13 mouse cellular contexts compared by ENCODE assay signal in genomic region chr9:30950592-30950991, GRCm38 (mm10). TPM values are rescaled to one million over a fixed set of nuclear protein-coding genes. Genes with fewer than 3 reads are reported as not detected.
DNase-seq lines count a peak whose midpoint lies in the region; ATAC-seq and TF ChIP-seq lines count a peak whose summit lies in the region.
"Had no signal": no experiment of that assay in that cellular context is flagged by ENCODE, and none has a peak within 500 bp of the region (broad histone marks: within the 10 kb centered on the region; RNA-seq: fewer than 3 reads in every experiment).

No protein-coding gene starts in this region.

- H3K27me3 ChIP-seq in forebrain, postnatal 0 days (ENCODE audit: insufficient read depth, low read length), result no peaks in the 10 kb centered on the region
- H3K27me3 ChIP-seq in forebrain, embryonic 16.5 days (replicated peaks; ENCODE audit: control insufficient read depth, insufficient read depth, low read length), result no peaks in the 10 kb centered on the region
- peaks cover 9% of the 10 kb centered on the region; the same call in 1 of the 2 replicates for H3K27me3 ChIP-seq in limb, embryonic 14.5 days (ENCODE audit: control insufficient read depth, insufficient read depth, low read length)
- peaks cover 27% of the 10 kb centered on the region for H3K27me3 ChIP-seq in limb, embryonic 10.5 days (ENCODE audit: low read depth, poor library complexity, severe bottlenecking)
- H3K27me3 ChIP-seq in lung, postnatal 0 days (replicated peaks; ENCODE audit: insufficient read depth, low read length), result peaks cover 3% of the 10 kb centered on the region; the same call in 1 of the 2 replicates
- H3K27me3 ChIP-seq in thymus, adult 2 months (ENCODE audit: control insufficient read depth, insufficient read depth, low read length), result no peaks in the 10 kb centered on the region

- H3K36me3 ChIP-seq in forebrain, postnatal 0 days (ENCODE audit: insufficient read depth), result no peaks in the 10 kb centered on the region
- no peaks in the 10 kb centered on the region for H3K36me3 ChIP-seq in forebrain, embryonic 16.5 days (ENCODE audit: control insufficient read depth, insufficient read depth)
- H3K36me3 ChIP-seq in limb, embryonic 14.5 days (ENCODE audit: control insufficient read depth, insufficient read depth, low read length), result no peaks in the 10 kb centered on the region
- no peaks in the 10 kb centered on the region for H3K36me3 ChIP-seq in limb, embryonic 10.5 days
- H3K36me3 ChIP-seq in lung, postnatal 0 days (ENCODE audit: insufficient read depth, low read length), result no peaks in the 10 kb centered on the region
- no peaks in the 10 kb centered on the region for H3K36me3 ChIP-seq in thymus, adult 2 months (ENCODE audit: control insufficient read depth, insufficient read depth, low read length)
- H3K36me3 ChIP-seq: liver, embryonic 13.5 days; midbrain, embryonic 12.5 days had no signal

- H3K9ac ChIP-seq in forebrain, postnatal 0 days, result no peak overlapping the region
- H3K9ac ChIP-seq in forebrain, embryonic 16.5 days (replicated peaks; ENCODE audit: low read depth, low read length), result no peak overlapping the region
- no peak overlapping the region for H3K9ac ChIP-seq in limb, embryonic 14.5 days (ENCODE audit: low read depth, low read length, severe bottlenecking)
- H3K9ac ChIP-seq in lung, postnatal 0 days (replicated peaks; ENCODE audit: low read depth), result no peak overlapping the region
- H3K9ac ChIP-seq: liver, embryonic 13.5 days; midbrain, embryonic 12.5 days had no signal

- no peak for TF ChIP-seq POLR2A in limb, embryonic 14.5 days (IDR thresholded peaks at IDR 0.05; ENCODE audit: borderline replicate concordance, extremely low read depth, insufficient read depth, insufficient read length)
- TF ChIP-seq POLR2A in thymus, adult 2 months (IDR thresholded peaks at IDR 0.05; ENCODE audit: control insufficient read depth, extremely low read depth, insufficient read depth, low read length, poor library complexity), result no peak

- no peak for TF ChIP-seq EP300 in lung, postnatal 0 days (IDR thresholded peaks at IDR 0.05)

- WGBS in forebrain, postnatal 0 days, result 64% methylated on average over 4 of the region's 4 CpGs
- 73% methylated on average over 4 of the region's 4 CpGs for WGBS in forebrain, embryonic 16.5 days
- 61% methylated on average over 4 of the region's 4 CpGs for WGBS in limb, embryonic 14.5 days
- 89% methylated on average over 4 of the region's 4 CpGs for WGBS in limb, embryonic 10.5 days
- 42% methylated on average over 4 of the region's 4 CpGs for WGBS in lung, postnatal 0 days
- 89% methylated on average over 4 of the region's 4 CpGs for WGBS in thymus, adult 2 months

- no peak overlapping the region for H3K4me3 ChIP-seq in forebrain, postnatal 0 days (ENCODE audit: low read depth, low read length)
- no peak overlapping the region for H3K4me3 ChIP-seq in forebrain, embryonic 16.5 days (replicated peaks; ENCODE audit: low read length)
- no peak overlapping the region for H3K4me3 ChIP-seq in limb, embryonic 14.5 days (replicated peaks; ENCODE audit: low read length)
- H3K4me3 ChIP-seq in limb, embryonic 10.5 days, result no peak overlapping the region
- no peak overlapping the region for H3K4me3 ChIP-seq in lung, postnatal 0 days (ENCODE audit: low read depth, low read length)
- H3K4me3 ChIP-seq in thymus, adult 2 months (ENCODE audit: control insufficient read depth, insufficient read depth, low read length), result no peak overlapping the region
- H3K4me3 ChIP-seq: left cerebral cortex, adult 2 months; liver, embryonic 13.5 days; midbrain, embryonic 12.5 days had no signal

- peak; percentile 38 for DNase-seq in forebrain, postnatal 0 days
- DNase-seq in limb, embryonic 14.5 days (ENCODE audit: low spot score), result peak; percentile 36
- no peak for DNase-seq in limb, embryonic 10.5 days (ENCODE audit: low spot score)
- peak; percentile 57 for DNase-seq in adrenal gland, postnatal 10 days
- DNase-seq in lung, postnatal 0 days (ENCODE audit: low spot score), result peak; percentile 35
- no peak for DNase-seq in thymus, postnatal 4 days
- DNase-seq in thymus, adult 2 months, result no peak
- DNase-seq: liver, embryonic 13.5 days; thymus, adult 18-20 months had no signal

- no peak overlapping the region for H3K27ac ChIP-seq in forebrain, postnatal 0 days (ENCODE audit: low read depth, low read length)
- H3K27ac ChIP-seq in forebrain, embryonic 16.5 days (ENCODE audit: low read length), result no peak overlapping the region
- no peak overlapping the region for H3K27ac ChIP-seq in limb, embryonic 14.5 days (replicated peaks; ENCODE audit: low read depth, low read length)
- no peak overlapping the region for H3K27ac ChIP-seq in limb, embryonic 10.5 days
- H3K27ac ChIP-seq in lung, postnatal 0 days (ENCODE audit: low read length), result no peak overlapping the region
- no peak overlapping the region for H3K27ac ChIP-seq in thymus, adult 2 months (ENCODE audit: control insufficient read depth, insufficient read depth, low read length)
- H3K27ac ChIP-seq: left cerebral cortex, adult 2 months; liver, embryonic 13.5 days; midbrain, embryonic 12.5 days had no signal

- H3K4me1 ChIP-seq in forebrain, postnatal 0 days (ENCODE audit: insufficient read depth), result no peaks in the 10 kb centered on the region
- peaks cover 3% of the 10 kb centered on the region; the same call in 1 of the 2 replicates for H3K4me1 ChIP-seq in forebrain, embryonic 16.5 days (replicated peaks; ENCODE audit: control insufficient read depth, insufficient read depth, low read length)
- peaks cover 6% of the 10 kb centered on the region; the same call in 1 of the 2 replicates for H3K4me1 ChIP-seq in limb, embryonic 14.5 days (ENCODE audit: control insufficient read depth, insufficient read depth, low read length)
- no peaks in the 10 kb centered on the region; the same call in 1 of the 2 replicates for H3K4me1 ChIP-seq in limb, embryonic 10.5 days
- no peaks in the 10 kb centered on the region for H3K4me1 ChIP-seq in lung, postnatal 0 days (ENCODE audit: insufficient read depth, low read depth, low read length)
- H3K4me1 ChIP-seq in thymus, adult 2 months (replicated peaks; ENCODE audit: control insufficient read depth, insufficient read depth, low read length), result no peaks in the 10 kb centered on the region
- H3K4me1 ChIP-seq: liver, embryonic 13.5 days; midbrain, embryonic 12.5 days had no signal

- TF ChIP-seq CTCF in forebrain, postnatal 0 days (IDR thresholded peaks at IDR 0.05; ENCODE audit: low read depth), result no peak
- no peak for TF ChIP-seq CTCF in lung, postnatal 0 days (IDR thresholded peaks at IDR 0.05)
- TF ChIP-seq CTCF in thymus, adult 2 months (IDR thresholded peaks at IDR 0.05; ENCODE audit: borderline replicate concordance, control insufficient read depth, extremely low read depth, insufficient read depth, low read length, poor library complexity), result no peak

- H3K4me2 ChIP-seq in forebrain, postnatal 0 days (ENCODE audit: low read depth), result no peak overlapping the region
- no peak overlapping the region for H3K4me2 ChIP-seq in forebrain, embryonic 16.5 days (ENCODE audit: low read length)
- no peak overlapping the region for H3K4me2 ChIP-seq in limb, embryonic 14.5 days (replicated peaks; ENCODE audit: low read depth, low read length, severe bottlenecking)
- H3K4me2 ChIP-seq in lung, postnatal 0 days (replicated peaks; ENCODE audit: low read depth, low read length), result no peak overlapping the region
- H3K4me2 ChIP-seq: liver, embryonic 13.5 days; midbrain, embryonic 12.5 days had no signal

- no peaks in the 10 kb centered on the region for H3K9me3 ChIP-seq in forebrain, postnatal 0 days (ENCODE audit: low read length)
- H3K9me3 ChIP-seq in forebrain, embryonic 16.5 days (ENCODE audit: control insufficient read depth, low read length), result no peaks in the 10 kb centered on the region
- no peaks in the 10 kb centered on the region for H3K9me3 ChIP-seq in limb, embryonic 14.5 days (ENCODE audit: control insufficient read depth, low read length)
- no peaks in the 10 kb centered on the region for H3K9me3 ChIP-seq in limb, embryonic 10.5 days (replicated peaks)
- no peaks in the 10 kb centered on the region for H3K9me3 ChIP-seq in lung, postnatal 0 days (ENCODE audit: low read length)
- H3K9me3 ChIP-seq: liver, embryonic 13.5 days; midbrain, embryonic 12.5 days had no signal

- no peak for ATAC-seq in forebrain, postnatal 0 days
- ATAC-seq in forebrain, embryonic 16.5 days, result no peak
- no peak for ATAC-seq in limb, embryonic 14.5 days (ENCODE audit: low FRiP score, low read depth)
- no peak for ATAC-seq in lung, postnatal 0 days
- ATAC-seq: CD4-positive, CD25-positive, alpha-beta regulatory T cell, adult 4 months had no signal

RNA-seq across cellular contexts. Expression of gene Adamts8, which starts 8.2 kb away (rescaled TPM):
- total RNA-seq in forebrain, postnatal 0 days (2014; rRNA removed), result 2.9 and 3.0 TPM in 2 replicates
- 1.7 and 1.8 TPM in 2 replicates for polyA plus RNA-seq in forebrain, postnatal 0 days (2015; fragmentation: Nextera tagmentation; extraction: Ambion mirVana)
- polyA plus RNA-seq in forebrain, embryonic 16.5 days (2015; fragmentation: Nextera tagmentation; extraction: Ambion mirVana), result 1.6 and 1.7 TPM in 2 replicates
- polyA plus RNA-seq in limb, embryonic 14.5 days (2012; rRNA removed), result 4.2 and 4.4 TPM in 2 replicates
- 4.4 and 5.0 TPM in 2 replicates for polyA plus RNA-seq in limb, embryonic 14.5 days (2014; fragmentation: Nextera tagmentation; extraction: Ambion mirVana)
- 0.06 and 0.29 TPM in 2 replicates for polyA plus RNA-seq in limb, embryonic 10.5 days (2016; fragmentation: Nextera tagmentation; extraction: Ambion mirVana)
- 1 to 10 TPM in 1 of 2 experiments, under 1 TPM in 1; 0.96 to 1.2 TPM for total RNA-seq in adrenal gland, postnatal 10 days (2021)
- 10.5 and 10.7 TPM in 2 replicates for polyA plus RNA-seq in lung, postnatal 0 days (2015; fragmentation: Nextera tagmentation; extraction: Ambion mirVana)
- polyA plus RNA-seq in thymus, adult 2 months (2012; rRNA removed), result 0.52 and 0.57 TPM in 2 replicates

RNA-seq across cellular contexts. Expression of gene Adamts15, which starts 28.3 kb away (rescaled TPM):
- total RNA-seq in forebrain, postnatal 0 days (2014; rRNA removed), result 5.8 and 10.9 TPM in 2 replicates
- polyA plus RNA-seq in forebrain, postnatal 0 days (2015; fragmentation: Nextera tagmentation; extraction: Ambion mirVana), result 1.9 and 2.5 TPM in 2 replicates
- 3.4 and 4.4 TPM in 2 replicates for polyA plus RNA-seq in forebrain, embryonic 16.5 days (2015; fragmentation: Nextera tagmentation; extraction: Ambion mirVana)
- 33.2 and 39.5 TPM in 2 replicates for polyA plus RNA-seq in limb, embryonic 14.5 days (2012; rRNA removed)
- 29.0 and 39.9 TPM in 2 replicates for polyA plus RNA-seq in limb, embryonic 14.5 days (2014; fragmentation: Nextera tagmentation; extraction: Ambion mirVana)
- polyA plus RNA-seq in limb, embryonic 10.5 days (2016; fragmentation: Nextera tagmentation; extraction: Ambion mirVana), result 4.0 and 8.5 TPM in 2 replicates
- total RNA-seq in adrenal gland, postnatal 10 days (2021), result 1 to 10 TPM; 6.4 to 7.0 TPM
- polyA plus RNA-seq in lung, postnatal 0 days (2015; fragmentation: Nextera tagmentation; extraction: Ambion mirVana), result 8.7 and 10.2 TPM in 2 replicates
- 0.88 and 1.5 TPM in 2 replicates for polyA plus RNA-seq in thymus, adult 2 months (2012; rRNA removed)
- polyA plus RNA-seq: CD4-positive, CD25-positive, alpha-beta regulatory T cell, adult 4 months had no signal

Comparison
In these comparisons a context has a peak if more than half of its experiments do, and no peak if none do; other contexts are left out.
1. DNase-seq: peak in forebrain, postnatal 0 days (single experiment), limb, embryonic 14.5 days (single experiment), adrenal gland, postnatal 10 days (single experiment) and lung, postnatal 0 days (single experiment); none in limb, embryonic 10.5 days (single experiment), thymus, postnatal 4 days (single experiment) and thymus, adult 2 months (single experiment).